Mouse (Mus musculus): ENCODE data around the gene Hjurp.

The Hjurp gene

DNA sequence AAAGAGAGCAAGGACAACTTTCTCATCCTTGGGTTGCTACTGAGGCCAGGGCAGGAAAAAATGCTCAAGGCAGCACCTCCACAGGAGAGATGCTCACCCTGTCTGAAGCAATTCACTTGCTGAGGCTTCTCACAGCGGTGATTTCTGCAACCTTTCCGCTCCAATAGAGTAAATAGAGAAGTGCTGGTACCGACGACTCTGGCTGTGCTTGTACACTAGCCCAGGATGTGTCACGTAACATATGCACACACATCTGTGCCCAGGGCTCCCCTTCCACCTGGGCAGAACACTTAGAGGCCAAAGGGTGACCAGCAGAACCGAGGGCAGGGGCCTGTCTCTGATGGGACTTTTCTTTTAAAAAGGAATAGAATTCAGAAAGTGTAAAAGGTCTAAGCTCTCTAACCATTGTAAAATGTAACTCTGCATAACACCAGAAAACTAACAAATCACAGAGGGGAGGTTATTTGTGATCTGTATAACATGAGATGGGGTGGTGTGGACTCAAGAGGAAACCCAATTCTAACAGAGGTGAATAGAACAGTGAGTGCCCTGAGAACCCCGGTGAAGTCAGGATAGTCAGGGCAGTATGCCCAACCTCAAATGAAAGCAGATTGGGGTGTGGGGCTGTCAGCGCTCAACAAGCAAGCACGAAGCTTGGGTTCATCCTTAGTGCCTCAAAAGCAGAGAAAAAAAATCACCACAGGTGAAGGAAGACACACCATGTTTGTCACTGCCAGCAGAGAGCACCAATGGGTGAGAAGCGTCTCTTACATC lies 16.6 kb downstream of the Hjurp start:
- no peak for DNase-seq (ENCODE audit: low spot score in 2 of 2)

DNA sequence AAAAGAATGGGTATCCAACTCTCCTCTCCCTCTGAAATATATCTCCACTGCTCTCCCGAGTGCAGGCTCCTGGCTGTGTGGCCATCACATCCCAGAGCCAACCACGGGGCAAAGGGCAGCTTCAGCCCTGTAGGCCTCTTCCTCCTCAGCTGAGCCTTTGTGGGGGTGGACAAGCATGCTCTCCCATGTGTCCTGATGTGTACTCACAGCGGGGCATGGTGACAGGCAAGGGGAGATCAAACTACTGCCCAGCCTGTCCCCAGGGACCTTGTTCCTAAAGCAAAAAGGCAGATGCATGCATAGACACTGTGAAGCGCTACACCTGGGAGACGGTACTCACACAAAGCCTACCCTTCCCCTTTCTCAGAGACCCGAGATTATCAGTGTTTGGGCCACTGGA lies 17.3 kb downstream of the Hjurp start:
- no peak for DNase-seq (ENCODE audit: low spot score in 2 of 2)

DNA sequence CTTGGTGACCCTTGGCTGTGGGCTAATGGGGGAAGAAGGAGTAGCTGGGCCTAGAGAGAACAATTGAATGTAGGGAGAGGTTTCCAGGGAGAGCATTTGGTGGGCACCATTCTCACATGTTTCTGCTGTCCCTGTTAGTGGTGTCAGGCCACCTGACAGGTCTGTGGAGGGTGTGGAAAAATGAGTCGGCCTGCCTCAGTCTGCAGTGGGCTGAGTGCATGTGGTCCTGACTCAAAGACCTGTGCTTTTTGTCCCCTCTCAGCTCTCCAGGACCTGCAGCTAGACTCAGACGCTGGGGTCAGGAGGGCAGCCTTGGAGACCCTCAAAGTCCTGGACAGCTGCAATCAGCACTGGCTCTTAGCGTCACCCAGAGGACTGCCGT lies 17.8 kb downstream of the Hjurp start:
- no peak for DNase-seq (ENCODE audit: low spot score in 2 of 2)

DNA sequence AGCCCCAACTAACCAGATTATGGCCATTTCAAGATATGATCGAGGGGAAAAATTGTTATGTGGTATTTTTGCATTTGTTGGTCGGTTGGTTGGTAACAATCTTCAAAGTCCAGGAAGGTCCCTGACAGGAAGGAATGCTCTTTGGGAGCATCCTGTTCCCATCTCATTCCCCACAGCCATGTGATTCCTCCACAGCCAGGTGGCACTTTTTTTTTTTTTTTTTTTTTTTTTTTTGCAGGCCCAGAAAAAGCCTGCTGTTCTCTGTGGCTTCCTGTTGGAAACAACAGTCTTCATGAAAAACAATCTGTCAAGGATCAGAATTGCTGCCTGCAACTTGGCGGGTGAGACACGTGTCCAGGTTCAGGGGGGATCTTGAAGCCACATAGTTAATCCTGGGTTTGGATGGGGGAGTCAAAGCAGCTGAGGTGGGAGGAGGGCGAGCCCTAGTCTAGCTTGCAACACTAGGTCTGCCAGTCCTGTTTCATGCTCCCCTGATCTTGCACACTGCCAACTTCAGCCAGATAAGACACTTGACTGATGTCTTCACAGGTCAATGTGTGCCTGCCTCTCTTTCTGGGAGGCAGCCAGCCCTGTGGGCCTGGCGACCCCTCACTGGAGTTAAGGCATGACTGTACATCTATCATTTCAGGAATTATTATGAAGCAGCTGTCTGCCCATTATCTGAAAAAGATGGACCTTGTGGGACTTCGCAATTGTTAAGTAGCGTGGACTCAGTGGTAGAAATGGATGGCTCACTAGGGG lies 18.4 kb downstream of the Hjurp start:
- no peak for DNase-seq (ENCODE audit: low spot score in 2 of 2)

DNA sequence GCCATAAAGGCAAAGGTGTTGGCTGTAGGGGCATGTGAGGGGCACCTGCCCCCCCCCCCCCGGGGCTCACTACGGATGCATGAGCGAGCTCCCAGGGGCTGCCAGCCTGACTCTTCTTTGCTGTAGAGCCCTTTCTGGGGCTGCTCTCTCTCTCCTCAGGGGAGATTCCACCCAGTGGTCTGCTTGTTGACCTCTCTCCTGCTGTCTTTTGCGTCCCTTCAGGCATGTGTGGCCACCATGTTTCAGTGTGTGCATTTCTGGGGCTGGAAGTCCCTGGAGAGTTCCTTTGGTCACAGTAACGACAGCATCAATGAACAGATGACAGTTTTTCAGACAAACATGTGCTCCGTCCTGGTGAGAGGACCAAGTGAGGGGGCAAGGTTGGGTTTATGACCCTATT lies 19.1 kb downstream of the Hjurp start:
- DNase-seq (ENCODE audit: low spot score in 2 of 2) = no peak

DNA sequence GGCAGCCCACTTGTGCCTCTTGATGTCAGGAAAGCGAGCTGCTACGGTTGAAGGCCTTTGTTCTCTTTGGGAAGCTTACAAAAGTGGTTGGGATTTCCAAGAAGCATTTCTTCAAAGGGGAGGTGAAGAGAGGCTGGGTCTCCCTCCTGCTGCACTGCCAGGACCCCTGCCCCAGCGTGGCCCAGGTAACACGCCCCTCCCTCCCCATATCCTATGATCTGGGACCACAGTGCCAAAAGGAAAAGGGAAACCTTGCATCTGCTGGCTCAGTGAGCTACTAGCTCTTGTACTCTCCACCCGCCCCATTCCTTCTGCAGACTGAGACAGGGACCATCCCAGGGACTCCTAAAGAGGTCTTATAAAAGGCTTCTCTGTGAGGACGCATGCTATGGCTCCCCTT lies 19.8 kb downstream of the Hjurp start:
- DNase-seq (ENCODE audit: low spot score in 2 of 2) = no peak

DNA sequence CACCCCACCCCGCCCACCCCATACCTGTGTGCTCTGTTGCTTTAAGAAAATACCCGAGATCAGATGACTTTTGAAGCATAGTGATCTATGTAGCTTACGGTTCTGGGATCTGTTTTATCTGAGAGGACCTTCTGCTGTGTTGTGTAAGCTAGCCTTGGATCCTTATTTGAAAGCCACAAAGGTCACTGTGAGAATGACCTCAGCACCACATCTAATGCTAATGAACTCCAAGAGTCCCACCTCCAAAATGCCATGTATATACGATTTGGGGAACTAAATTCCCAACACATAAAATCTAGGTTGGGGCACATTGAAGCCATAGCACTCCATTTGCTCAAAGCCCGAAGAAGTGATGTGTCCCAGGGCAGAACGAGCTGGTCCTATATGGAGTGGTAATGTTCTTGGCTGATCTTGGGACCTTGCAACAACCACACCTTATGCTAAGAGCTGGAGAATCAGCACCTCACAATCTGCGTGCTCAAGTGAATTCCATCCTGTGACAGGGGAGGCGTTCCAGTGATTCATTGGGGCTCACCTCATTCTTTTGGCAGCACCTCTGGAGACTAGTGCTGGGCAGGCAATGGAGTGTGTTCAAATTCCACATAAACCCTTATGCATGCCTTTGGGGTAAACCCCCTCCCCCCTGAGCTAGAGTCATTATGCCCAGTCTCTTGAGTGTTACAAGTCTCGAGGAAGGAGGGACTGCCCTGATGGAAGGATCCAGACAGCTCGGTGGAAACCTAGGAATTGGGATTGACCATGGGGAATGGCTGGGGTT lies 20.4 kb downstream of the Hjurp start:
- no peak for DNase-seq (ENCODE audit: low spot score in 2 of 2)

DNA sequence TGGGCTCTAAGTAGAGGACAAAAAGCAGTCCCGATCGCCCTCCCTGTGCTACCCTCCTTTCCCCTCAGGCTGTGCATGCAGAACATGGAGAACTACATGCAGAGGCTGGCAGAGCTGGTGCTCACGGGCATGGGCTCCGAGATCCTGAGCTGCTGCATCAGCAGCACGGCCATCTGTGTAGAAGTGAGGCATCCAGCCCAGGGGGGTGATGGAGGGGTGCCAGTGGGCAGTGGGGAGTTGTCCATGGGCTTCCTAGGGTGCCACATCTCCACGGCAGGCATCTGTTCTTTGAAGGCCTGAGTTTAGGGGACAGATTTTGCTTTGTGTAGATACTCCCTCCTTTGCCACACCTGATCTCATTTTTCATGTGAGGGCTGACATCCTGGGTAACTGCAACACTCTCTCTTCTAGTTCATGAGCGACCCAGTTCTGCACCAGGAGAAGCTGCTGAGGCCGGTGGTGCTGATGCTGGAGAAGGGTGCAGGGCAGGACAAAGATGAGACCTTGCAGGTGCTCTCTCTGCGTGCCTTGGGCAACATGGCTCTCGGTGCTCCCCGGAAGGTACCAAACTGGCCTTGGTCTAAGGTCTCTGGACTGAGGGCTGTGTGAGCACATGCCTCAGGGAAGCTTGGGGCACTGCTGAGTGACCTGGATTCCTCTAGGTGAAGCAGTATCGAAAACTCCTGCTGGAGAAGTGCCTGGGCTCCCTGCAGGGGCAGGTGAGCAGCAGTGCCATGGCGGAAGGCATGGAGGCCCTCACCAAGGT lies 21.3 kb downstream of the Hjurp start:
- DNase-seq (ENCODE audit: low spot score in 2 of 2) = no peak

DNA sequence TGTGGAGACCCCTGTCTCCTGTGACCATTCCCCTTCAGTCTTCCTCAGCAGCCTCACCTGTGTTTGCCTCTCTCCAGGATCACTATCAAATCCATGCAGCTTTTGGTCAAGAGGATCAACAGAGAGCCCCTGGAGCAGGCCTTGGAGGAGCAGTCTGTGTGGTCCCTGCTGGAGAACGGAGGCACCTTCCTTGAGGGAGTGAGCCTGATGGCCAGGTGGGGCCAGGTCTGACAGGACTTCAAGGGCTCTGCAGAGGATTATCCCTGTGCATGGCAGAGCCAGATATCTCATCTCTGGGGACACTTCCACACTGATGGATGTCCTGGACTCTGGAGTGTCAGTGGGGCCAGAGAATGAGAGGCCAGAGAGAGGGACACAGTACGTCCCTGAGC lies 22.0 kb downstream of the Hjurp start:
- DNase-seq (ENCODE audit: low spot score in 2 of 2) = no peak

DNA sequence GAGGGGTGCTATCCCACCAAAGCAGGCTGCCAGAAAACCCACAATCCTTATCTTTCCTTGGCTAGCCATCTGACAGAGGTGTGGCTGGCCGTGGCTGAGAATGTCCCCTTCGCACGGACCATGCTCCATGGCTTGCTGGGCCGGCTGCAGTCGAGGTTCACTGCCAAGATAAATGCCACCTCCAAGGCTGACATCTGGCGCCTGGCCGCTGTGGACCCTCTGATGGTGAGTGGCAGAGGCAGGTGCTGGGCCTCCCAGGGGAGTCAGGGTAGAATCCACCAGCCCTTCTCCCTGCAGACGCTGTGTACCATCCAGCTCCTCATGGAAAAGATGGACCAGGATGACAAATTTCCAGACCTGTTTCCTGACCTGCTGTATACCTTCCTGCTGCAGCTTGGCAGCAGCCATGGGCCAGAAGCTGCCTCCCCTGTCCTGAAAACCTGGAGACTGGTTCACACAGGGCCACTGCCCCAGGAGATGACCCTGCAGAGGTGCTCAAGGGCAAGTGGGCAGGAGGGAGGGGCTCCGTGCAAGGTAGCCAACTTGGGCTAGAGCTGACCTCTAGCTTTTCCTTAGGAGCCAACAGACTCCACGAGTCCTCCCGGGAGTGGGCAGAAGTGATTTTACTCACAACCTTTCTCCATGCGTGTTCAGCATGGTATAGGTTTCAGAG lies 22.5 kb downstream of the Hjurp start:
- no peak for DNase-seq (ENCODE audit: low spot score in 2 of 2)

DNA sequence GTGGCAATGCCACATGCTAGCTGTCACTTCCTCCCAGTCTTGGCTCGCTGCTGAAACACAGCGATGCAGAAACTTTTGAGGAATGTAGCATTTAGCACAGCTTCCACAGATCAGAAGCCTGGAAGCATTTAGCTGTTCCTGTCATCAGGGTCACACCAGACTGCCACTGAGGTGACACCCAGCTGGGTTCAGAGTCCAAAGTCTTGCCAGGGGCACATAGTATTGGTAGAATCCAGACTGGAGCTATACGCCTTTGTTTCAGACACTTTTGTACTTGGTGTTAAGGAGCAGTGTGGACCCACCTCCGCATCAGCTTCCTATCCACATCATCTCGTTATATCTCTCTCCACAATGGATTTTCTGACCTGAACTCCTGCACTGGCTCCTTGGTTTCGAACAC lies 23.9 kb downstream of the Hjurp start:
- no peak for DNase-seq (ENCODE audit: low spot score in 2 of 2)

DNA sequence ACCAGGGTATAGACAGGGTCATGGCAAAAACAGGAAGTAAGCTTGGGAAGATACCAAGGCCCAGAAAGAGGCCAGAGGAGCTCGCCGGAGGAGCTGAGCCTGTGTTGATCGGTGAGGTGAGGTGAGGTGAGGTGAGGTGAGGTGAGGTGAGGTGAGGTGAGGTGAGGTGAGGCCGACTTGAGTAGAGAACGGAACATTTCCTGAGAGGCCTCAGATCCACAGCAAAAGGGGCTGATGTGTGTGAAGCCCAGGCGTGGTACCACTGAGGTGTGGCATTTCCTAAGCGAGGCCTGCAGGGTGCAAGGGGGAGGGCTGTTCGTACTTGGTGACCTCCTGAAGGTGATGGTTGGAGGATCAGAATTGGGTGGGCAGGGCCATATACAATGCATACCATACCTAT lies 24.3 kb downstream of the Hjurp start:
- DNase-seq (ENCODE audit: low spot score in 2 of 2) = no peak

DNA sequence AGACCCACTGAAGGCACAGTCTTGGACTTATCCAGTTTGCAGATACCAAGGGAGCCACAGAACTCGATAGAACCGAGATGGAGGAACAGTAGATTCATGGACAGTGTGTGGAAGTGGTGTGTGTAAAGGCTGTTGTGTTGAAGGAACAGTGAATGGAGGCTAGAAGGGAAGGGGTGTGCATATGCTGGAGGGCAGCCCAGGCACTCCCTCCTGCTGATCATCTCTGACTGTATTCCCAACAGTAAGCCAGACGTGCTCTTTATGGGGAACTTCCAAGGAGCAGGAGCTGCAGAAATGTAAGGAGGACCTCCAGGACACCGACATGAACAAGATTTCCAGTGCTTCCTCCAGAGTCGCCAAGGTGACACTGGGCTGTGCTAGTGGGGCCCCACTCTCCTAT lies 27.4 kb downstream of the Hjurp start:
- DNase-seq (ENCODE audit: low spot score in 2 of 2) = no peak

DNA sequence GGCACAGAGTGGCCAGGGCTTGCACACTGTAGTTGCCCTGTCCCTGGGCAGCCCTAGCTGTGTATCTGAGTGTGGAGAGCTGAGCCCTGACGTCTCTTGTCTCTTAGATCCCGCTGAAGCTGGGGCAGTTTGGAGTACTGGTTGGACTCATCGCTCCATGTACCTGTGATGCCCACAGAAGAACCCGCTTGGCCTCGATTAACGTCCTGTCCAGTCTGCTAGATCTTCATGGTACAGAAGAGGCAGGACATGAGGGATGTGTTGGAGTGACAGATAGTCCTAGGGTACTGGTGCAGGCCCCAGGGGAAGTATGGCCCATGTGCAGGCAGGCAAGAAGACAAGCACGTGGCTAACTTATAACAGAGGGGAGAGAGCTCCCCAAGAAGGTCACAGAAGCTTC lies 27.8 kb downstream of the Hjurp start:
- DNase-seq (ENCODE audit: low spot score in 2 of 2) = no peak

DNA sequence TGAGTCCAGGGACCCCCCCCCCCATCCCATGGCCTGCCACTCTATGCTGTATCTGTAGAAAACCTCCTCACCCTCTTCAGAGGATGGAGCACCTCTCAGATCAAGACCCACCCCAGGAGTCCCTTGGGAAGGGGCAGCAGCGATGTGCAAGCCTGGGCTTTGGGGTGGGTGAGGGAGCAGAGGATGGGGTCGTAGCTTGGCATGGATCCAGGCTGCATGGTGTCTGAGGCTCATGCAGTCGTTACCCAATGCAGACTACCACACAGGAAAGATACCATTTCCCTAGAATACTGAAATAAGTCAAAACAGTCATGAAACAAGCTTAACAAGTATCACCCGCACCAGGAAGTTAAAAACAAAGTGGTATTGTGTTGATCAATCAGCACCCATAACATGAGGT lies 28.8 kb downstream of the Hjurp start:
- DNase-seq (ENCODE audit: low spot score in 2 of 2) = no peak

DNA sequence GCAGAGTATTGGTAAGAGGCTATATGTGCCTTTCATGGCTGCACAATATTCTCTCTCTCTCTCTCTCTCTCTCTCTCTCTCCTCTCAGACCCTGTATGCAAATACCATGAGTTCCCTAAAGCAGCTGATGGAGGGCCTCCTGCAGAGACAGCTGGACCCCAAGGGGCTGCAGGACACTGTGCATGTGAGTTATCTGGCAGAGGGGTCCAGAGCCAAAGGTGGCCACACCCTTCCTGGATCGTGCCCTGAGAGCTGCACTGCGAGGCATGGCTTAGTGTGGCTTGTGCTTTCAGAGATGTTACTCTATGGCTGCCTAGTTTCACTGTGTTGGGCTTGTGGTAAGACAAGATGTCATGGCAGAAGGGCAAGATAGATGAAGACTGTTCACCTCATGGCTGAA lies 29.8 kb downstream of the Hjurp start:
- no peak for DNase-seq (ENCODE audit: low spot score in 2 of 2)

DNA sequence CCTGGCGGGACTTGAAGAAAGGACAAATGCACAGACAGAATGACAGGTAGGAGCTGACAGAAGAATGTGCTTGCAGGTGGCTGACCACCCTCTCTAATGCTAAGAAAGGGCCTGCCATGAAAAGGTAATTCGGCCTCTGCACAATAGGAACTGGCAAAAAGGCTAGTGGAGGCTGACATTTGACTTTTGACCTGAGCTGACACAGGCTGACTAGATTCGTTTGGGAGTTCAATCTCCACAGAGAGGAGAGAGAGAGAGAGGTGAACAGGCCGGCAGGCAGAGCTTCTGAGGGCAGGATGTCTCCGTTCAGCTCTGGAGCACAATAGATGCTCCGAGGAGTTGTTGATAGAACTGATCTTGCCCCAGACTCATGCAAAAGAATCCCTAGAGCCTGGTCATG lies 31.0 kb downstream of the Hjurp start:
- no peak for DNase-seq (ENCODE audit: low spot score in 2 of 2)

DNA sequence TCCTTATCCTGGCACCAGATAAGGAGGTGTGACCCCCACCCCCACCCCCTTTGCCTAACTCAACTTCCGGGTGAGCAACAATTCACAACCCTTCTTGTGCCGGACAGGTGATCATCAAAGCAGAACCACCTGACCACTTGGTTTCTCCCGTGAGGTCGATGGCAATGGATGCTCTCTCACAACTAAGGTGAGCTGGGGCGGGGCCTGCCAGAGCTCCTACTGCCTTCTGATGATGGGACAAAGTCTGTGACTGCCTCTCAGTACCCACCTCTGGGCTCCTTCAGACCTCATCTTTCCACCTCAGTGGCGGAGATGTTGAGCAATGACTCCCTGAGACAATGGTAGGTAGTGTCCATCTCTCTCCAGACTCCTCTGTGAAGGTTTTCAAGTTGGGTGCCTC lies 31.6 kb downstream of the Hjurp start:
- DNase-seq (ENCODE audit: low spot score in 2 of 2) = no peak

DNA sequence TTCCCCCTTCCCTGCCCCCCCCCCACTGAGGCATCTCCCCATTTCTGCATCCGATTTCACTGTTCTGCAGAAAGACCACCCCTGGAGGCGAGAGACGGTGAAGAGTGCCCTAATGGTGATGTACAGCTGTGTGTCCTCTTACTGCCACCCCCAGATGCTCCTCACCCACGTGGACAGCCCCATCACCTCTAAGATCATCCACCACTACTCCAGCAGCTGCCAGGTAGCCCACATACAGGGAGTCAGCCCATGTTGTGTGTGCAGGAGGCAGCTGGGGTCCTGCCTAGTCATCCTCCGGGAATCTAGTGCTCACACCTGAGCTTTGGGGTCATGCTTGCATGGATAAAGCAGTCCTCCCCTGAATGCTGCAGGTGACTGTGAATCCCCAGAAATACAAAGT lies 33.6 kb downstream of the Hjurp start:
- no peak for DNase-seq (ENCODE audit: low spot score in 2 of 2)

DNA sequence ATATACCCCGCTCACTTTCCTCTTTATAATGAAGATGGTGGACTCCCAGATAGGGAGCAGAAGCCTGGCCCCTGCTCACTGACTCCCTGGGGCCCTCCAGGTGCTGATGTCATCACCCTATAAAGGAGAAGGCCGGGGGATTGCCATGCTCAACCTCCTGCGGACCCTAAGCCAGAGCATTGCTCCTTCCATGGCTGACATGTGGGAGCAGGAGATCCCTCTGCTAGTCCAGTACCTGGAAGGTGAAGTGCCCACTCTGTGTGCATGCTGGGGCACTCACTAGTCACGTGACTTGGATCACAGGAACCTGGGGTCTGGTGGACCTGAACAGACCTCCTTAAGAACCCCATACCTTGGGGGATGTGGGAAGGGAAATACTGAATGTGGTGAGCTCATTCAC lies 36.9 kb downstream of the Hjurp start:
- no peak for DNase-seq (ENCODE audit: low spot score in 2 of 2)

DNA sequence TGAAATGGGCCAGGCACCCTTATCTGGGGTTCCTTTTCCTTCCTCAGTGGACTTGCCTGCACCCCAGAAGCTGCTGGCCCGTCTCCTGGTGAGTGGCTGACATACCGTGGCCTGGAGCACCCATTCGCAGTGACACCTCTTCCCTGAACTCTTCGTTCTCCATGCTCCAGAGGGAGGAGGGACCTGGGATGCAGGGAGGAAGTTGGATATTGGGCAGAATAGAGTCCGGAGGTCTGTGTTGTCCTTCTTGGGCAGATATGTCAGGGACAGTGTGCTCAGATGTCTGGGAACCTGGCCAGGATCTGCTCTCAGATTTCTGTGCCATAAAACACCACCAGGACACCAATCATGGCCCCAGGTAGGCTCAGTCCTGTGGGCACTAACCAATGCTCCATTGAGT lies 37.4 kb downstream of the Hjurp start:
- no peak for DNase-seq (ENCODE audit: low spot score in 2 of 2)

DNA sequence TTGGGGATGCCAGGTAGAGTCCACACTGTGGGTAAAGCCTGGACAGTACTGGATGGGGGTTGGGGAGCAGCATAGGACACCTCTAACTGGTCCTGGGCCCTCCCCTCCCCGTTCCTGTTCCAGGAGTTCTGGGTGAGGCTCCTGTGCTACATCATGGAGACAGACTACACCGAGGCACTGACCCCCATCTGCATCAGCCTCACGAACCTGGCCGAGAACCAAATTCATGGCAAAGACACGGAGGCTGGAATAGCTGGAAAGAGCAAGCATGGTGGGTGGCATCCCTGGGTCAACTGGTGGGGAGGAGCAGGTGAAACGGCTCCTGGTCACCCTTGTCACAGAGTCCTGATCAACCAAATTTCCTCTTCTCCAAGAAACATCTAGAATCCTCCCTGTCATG lies 38.7 kb downstream of the Hjurp start:
- no peak for DNase-seq (ENCODE audit: low spot score in 2 of 2)

All from left cerebral cortex, adult 9 months (tissue).